Mouse (Mus musculus): ENCODE results near the gene Emg1. TPM values are rescaled to one million over a fixed set of nuclear protein-coding genes. Genes with fewer than 3 reads are reported as not detected.

Gene Emg1
- 93.9 and 94.8 TPM in 2 replicates for polyA plus RNA-seq (2015; fragmentation: Nextera tagmentation; extraction: Ambion mirVana)

- Histone ChIP-seq H3K27me3 (ENCODE audit: control insufficient read depth, insufficient read depth, low read length) (no peaks in the 10 kb centered on the region), H3K9ac (ENCODE audit: low read length) (peak within 1 kb of the TSS; percentile 94), H3K4me3 (ENCODE audit: low read depth, low read length) (peak within 1 kb of the TSS; percentile 91), H3K27ac (replicated peaks) (peak within 1 kb of the TSS; percentile 92), H3K4me1 (replicated peaks; ENCODE audit: control insufficient read depth, insufficient read depth) (peaks cover 3% of the 10 kb centered on the region; the same call in 1 of the 2 replicates), H3K4me2 (replicated peaks; ENCODE audit: low read depth) (peak within 1 kb of the TSS; percentile 98), H3K9me3 (ENCODE audit: control insufficient read depth, low read length) (no peaks in the 10 kb centered on the region), H3K36me3 (ENCODE audit: control insufficient read depth, insufficient read depth, low read length) (peaks cover 16% of the 10 kb centered on the region)
- under 1% methylated on average over 76 of the region's 76 CpGs for WGBS
- ATAC-seq (ENCODE audit: low FRiP score, low TSS enrichment), result peak; percentile 96
- peak; percentile 99 for DNase-seq (ENCODE audit: low spot score)
- TF ChIP-seq CTCF (IDR thresholded peaks at IDR 0.05; ENCODE audit: low read depth) (peak; percentile 42), EP300 (optimal IDR thresholded peaks at IDR 0.05) (peak; percentile 29)
Measured at GRCm38 (mm10) chr6:124711824-124712782, at the start of gene Emg1, which contains the start of gene Phb2. Emg1 (minus strand) TSS chr6:124712178. Phb2 (plus strand) TSS chr6:124712336.

DNA sequence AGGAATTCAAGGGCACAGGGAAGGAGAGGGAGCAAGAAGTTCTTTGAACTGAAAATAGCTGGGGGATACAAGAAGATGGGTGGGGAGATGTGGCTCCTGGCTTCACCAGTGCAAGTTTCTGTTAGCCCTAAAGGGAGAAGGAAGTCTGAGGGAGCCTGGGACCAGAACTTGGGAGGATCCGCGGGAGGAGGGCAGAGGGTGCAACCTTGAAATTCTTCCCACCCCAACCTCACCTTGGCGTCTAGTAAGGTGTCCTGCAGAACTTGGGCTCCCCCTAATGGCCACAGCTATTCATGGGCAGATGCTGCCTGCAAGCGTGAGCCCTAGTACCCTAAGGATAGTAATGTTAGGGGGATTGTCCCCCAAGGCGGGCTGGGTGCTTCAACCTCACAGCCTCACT lies 47.3 kb upstream of the Emg1 start:
- no peaks in the 10 kb centered on the region for H3K27me3 ChIP-seq (ENCODE audit: control insufficient read depth, insufficient read depth, low read length)
- H3K9me3 ChIP-seq (ENCODE audit: control insufficient read depth, low read length), result no peaks in the 10 kb centered on the region
- no peak overlapping the region for H3K4me3 ChIP-seq (ENCODE audit: low read depth, low read length)
- 0% methylated on average over 5 of the region's 5 CpGs for WGBS
- DNase-seq (ENCODE audit: low spot score) (peak; percentile 91), ATAC-seq (ENCODE audit: low FRiP score, low TSS enrichment) (peak; percentile 50)
- peak overlapping the region; percentile 72 for H3K4me2 ChIP-seq (replicated peaks; ENCODE audit: low read depth)
- no peaks in the 10 kb centered on the region for H3K36me3 ChIP-seq (ENCODE audit: control insufficient read depth, insufficient read depth, low read length)
- H3K4me1 ChIP-seq (replicated peaks; ENCODE audit: control insufficient read depth, insufficient read depth), result peaks cover 10% of the 10 kb centered on the region
- TF ChIP-seq EP300 (optimal IDR thresholded peaks at IDR 0.05) (no peak), CTCF (IDR thresholded peaks at IDR 0.05; ENCODE audit: low read depth) (peak; percentile 97)
- peak overlapping the region; percentile 97 for H3K27ac ChIP-seq (replicated peaks)
- H3K9ac ChIP-seq (ENCODE audit: low read length), result peak overlapping the region; percentile 43

DNA sequence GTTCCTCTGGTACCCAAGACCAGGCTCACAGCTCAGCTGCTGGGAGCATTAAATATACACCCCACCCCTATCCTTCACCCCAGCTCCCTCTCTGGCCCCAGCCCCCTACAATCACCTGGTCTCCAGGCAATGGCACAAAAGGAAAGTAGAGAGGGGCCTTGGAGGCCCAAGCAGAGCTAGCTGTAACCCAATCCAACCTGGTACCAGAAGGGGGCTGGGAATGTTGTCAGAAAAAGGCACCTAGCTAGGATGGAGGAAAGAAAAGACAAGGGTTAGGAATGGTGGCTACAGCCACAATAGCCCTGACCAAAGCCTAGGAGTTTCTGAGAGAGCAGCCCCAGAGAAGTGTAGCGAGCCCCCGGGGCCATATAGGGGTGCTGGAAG lies 46.9 kb upstream of the Emg1 start:
- no peaks in the 10 kb centered on the region for H3K27me3 ChIP-seq (ENCODE audit: control insufficient read depth, insufficient read depth, low read length)
- H3K4me2 ChIP-seq (replicated peaks; ENCODE audit: low read depth), result peak overlapping the region; percentile 72
- peak overlapping the region; percentile 43 for H3K9ac ChIP-seq (ENCODE audit: low read length)
- no peaks in the 10 kb centered on the region for H3K36me3 ChIP-seq (ENCODE audit: control insufficient read depth, insufficient read depth, low read length)
- H3K9me3 ChIP-seq (ENCODE audit: control insufficient read depth, low read length), result no peaks in the 10 kb centered on the region
- no peak for TF ChIP-seq EP300 (optimal IDR thresholded peaks at IDR 0.05)
- TF ChIP-seq CTCF (IDR thresholded peaks at IDR 0.05; ENCODE audit: low read depth), result no peak
- H3K4me1 ChIP-seq (replicated peaks; ENCODE audit: control insufficient read depth, insufficient read depth), result peaks cover 10% of the 10 kb centered on the region
- ATAC-seq (ENCODE audit: low FRiP score, low TSS enrichment) (no peak), DNase-seq (ENCODE audit: low spot score) (no peak)
- peak overlapping the region; percentile 97 for H3K27ac ChIP-seq (replicated peaks)
- 36% methylated on average over 2 of the region's 2 CpGs for WGBS
- H3K4me3 ChIP-seq (ENCODE audit: low read depth, low read length), result no peak overlapping the region

GRCm38 (mm10) chr6:124757909-124758848 lies 46.2 kb upstream of the Emg1 start:
- 34% methylated on average over 5 of the region's 5 CpGs for WGBS

GRCm38 (mm10) chr6:124757351-124757880 lies 45.4 kb upstream of the Emg1 start:
- no peaks in the 10 kb centered on the region for H3K9me3 ChIP-seq (ENCODE audit: control insufficient read depth, low read length)
- peak overlapping the region; percentile 97 for H3K27ac ChIP-seq (replicated peaks)
- WGBS, result 8% methylated on average over 5 of the region's 5 CpGs
- no peaks in the 10 kb centered on the region for H3K36me3 ChIP-seq (ENCODE audit: control insufficient read depth, insufficient read depth, low read length)
- peak overlapping the region; percentile 94 for H3K9ac ChIP-seq (ENCODE audit: low read length)
- ATAC-seq (ENCODE audit: low FRiP score, low TSS enrichment) (no peak), DNase-seq (ENCODE audit: low spot score) (no peak)
- peaks cover 10% of the 10 kb centered on the region for H3K4me1 ChIP-seq (replicated peaks; ENCODE audit: control insufficient read depth, insufficient read depth)
- H3K27me3 ChIP-seq (ENCODE audit: control insufficient read depth, insufficient read depth, low read length), result no peaks in the 10 kb centered on the region
- H3K4me3 ChIP-seq (ENCODE audit: low read depth, low read length), result peak overlapping the region; percentile 76
- peak overlapping the region; percentile 72 for H3K4me2 ChIP-seq (replicated peaks; ENCODE audit: low read depth)
- TF ChIP-seq EP300 (optimal IDR thresholded peaks at IDR 0.05), result no peak

More at GRCm38 (mm10) chr6:124757909-124758848, 46.2 kb upstream of the Emg1 start:
- H3K27ac ChIP-seq (replicated peaks), result peak overlapping the region; percentile 97
- no peaks in the 10 kb centered on the region for H3K9me3 ChIP-seq (ENCODE audit: control insufficient read depth, low read length)
- H3K27me3 ChIP-seq (ENCODE audit: control insufficient read depth, insufficient read depth, low read length), result no peaks in the 10 kb centered on the region
- DNase-seq (ENCODE audit: low spot score) (no peak), ATAC-seq (ENCODE audit: low FRiP score, low TSS enrichment) (peak; percentile 5; the same call in 1 of the 2 replicates)
- H3K4me3 ChIP-seq (ENCODE audit: low read depth, low read length), result peak overlapping the region; percentile 76
- peaks cover 10% of the 10 kb centered on the region for H3K4me1 ChIP-seq (replicated peaks; ENCODE audit: control insufficient read depth, insufficient read depth)
- H3K4me2 ChIP-seq (replicated peaks; ENCODE audit: low read depth), result peak overlapping the region; percentile 72
- no peaks in the 10 kb centered on the region for H3K36me3 ChIP-seq (ENCODE audit: control insufficient read depth, insufficient read depth, low read length)
- H3K9ac ChIP-seq (ENCODE audit: low read length), result peak overlapping the region; percentile 94
- TF ChIP-seq CTCF (IDR thresholded peaks at IDR 0.05; ENCODE audit: low read depth) (no peak), EP300 (optimal IDR thresholded peaks at IDR 0.05) (no peak)
